ENCODE assay signal across 12 mouse cellular contexts in genomic region chr5:139027603-139028002, GRCm38 (mm10). TPM values are rescaled to one million over a fixed set of nuclear protein-coding genes. Genes with fewer than 3 reads are reported as not detected.
A peak's percentile ranks its signal among the peaks of the same experiment; 100 is the strongest.
DNase-seq lines count a peak whose midpoint lies in the region; ATAC-seq and TF ChIP-seq lines count a peak whose summit lies in the region.
"Had no signal": no experiment of that assay in that cellular context is flagged by ENCODE, and none has a peak within 500 bp of the region (broad histone marks: within the 10 kb centered on the region; RNA-seq: fewer than 3 reads in every experiment).

No protein-coding gene starts in this region.

- 34% methylated on average over 15 of the region's 15 CpGs for WGBS in lung, embryonic 14.5 days
- WGBS in hindbrain, embryonic 10.5 days = 29% methylated on average over 15 of the region's 15 CpGs
- 16% methylated on average over 15 of the region's 15 CpGs for WGBS in kidney, postnatal 0 days

- no peak for DNase-seq in lung, embryonic 14.5 days
- DNase-seq in lung, adult 18-20 months = no peak
- peak; percentile 9 for DNase-seq in hindbrain, embryonic 10.5 days (ENCODE audit: low spot score)
- peak; percentile 56 for DNase-seq in kidney, postnatal 0 days (ENCODE audit: low spot score)
- DNase-seq in retina, embryonic 14.5 days (ENCODE audit: low spot score) = peak; percentile 13
- DNase-seq in layer of hippocampus, adult 18-20 months (ENCODE audit: low spot score in 2 of 2) = no peak
- DNase-seq in heart, postnatal 14 days = no peak
- DNase-seq: right cerebral cortex, adult 18-20 months had no signal

- intact Hi-C loops in heart, postnatal 14 days (cut with DNase I) = no loop called here

- no peak overlapping the region for H3K4me3 ChIP-seq in lung, embryonic 14.5 days (ENCODE audit: low read depth, low read length)
- H3K4me3 ChIP-seq in hindbrain, embryonic 10.5 days = no peak overlapping the region
- no peak overlapping the region for H3K4me3 ChIP-seq in kidney, postnatal 0 days (replicated peaks; ENCODE audit: low read depth, low read length)
- H3K4me3 ChIP-seq: limb, embryonic 13.5 days; megakaryocyte, embryonic 14.5 days had no signal

- H3K9me3 ChIP-seq in lung, embryonic 14.5 days (ENCODE audit: low read depth, low read length) = no peaks in the 10 kb centered on the region
- no peaks in the 10 kb centered on the region for H3K9me3 ChIP-seq in hindbrain, embryonic 10.5 days
- H3K9me3 ChIP-seq in kidney, postnatal 0 days (replicated peaks; ENCODE audit: low read length) = no peaks in the 10 kb centered on the region
- H3K9me3 ChIP-seq: limb, embryonic 13.5 days; megakaryocyte, embryonic 14.5 days had no signal

- no peaks in the 10 kb centered on the region for H3K36me3 ChIP-seq in lung, embryonic 14.5 days (ENCODE audit: insufficient read depth)
- H3K36me3 ChIP-seq in hindbrain, embryonic 10.5 days = no peaks in the 10 kb centered on the region
- no peaks in the 10 kb centered on the region for H3K36me3 ChIP-seq in kidney, postnatal 0 days (ENCODE audit: insufficient read depth, low read length)
- H3K36me3 ChIP-seq: limb, embryonic 13.5 days had no signal

- no peak overlapping the region for H3K4me2 ChIP-seq in lung, embryonic 14.5 days
- H3K4me2 ChIP-seq in kidney, postnatal 0 days (ENCODE audit: low read length) = no peak overlapping the region
- H3K4me2 ChIP-seq: limb, embryonic 13.5 days had no signal

- no peaks in the 10 kb centered on the region for H3K27me3 ChIP-seq in lung, embryonic 14.5 days (ENCODE audit: insufficient read depth, low read length)
- H3K27me3 ChIP-seq in hindbrain, embryonic 10.5 days (ENCODE audit: insufficient read depth, poor library complexity, severe bottlenecking) = no peaks in the 10 kb centered on the region
- no peaks in the 10 kb centered on the region for H3K27me3 ChIP-seq in kidney, postnatal 0 days (ENCODE audit: insufficient read depth, low read length)
- H3K27me3 ChIP-seq: limb, embryonic 13.5 days had no signal

- no peaks in the 10 kb centered on the region for H3K4me1 ChIP-seq in lung, embryonic 14.5 days (ENCODE audit: insufficient read depth)
- H3K4me1 ChIP-seq in hindbrain, embryonic 10.5 days (replicated peaks) = peaks cover 17% of the 10 kb centered on the region
- H3K4me1 ChIP-seq in kidney, postnatal 0 days (replicated peaks; ENCODE audit: insufficient read depth, low read length) = peaks cover 6% of the 10 kb centered on the region; the same call in 1 of the 2 replicates

- TF ChIP-seq CTCF in lung, embryonic 14.5 days (IDR thresholded peaks at IDR 0.05; ENCODE audit: low read depth) = no peak
- TF ChIP-seq CTCF in kidney, postnatal 0 days (IDR thresholded peaks at IDR 0.05; ENCODE audit: low read depth) = no peak

- H3K27ac ChIP-seq in lung, embryonic 14.5 days (ENCODE audit: low read depth) = no peak overlapping the region; the same call in 1 of the 2 replicates
- peak overlapping the region; percentile 53 for H3K27ac ChIP-seq in hindbrain, embryonic 10.5 days
- H3K27ac ChIP-seq in kidney, postnatal 0 days = peak overlapping the region; percentile 71
- H3K27ac ChIP-seq: limb, embryonic 13.5 days had no signal

- no peak overlapping the region for H3K9ac ChIP-seq in lung, embryonic 14.5 days
- no peak overlapping the region for H3K9ac ChIP-seq in kidney, postnatal 0 days (ENCODE audit: low read depth, low read length)
- H3K9ac ChIP-seq: limb, embryonic 13.5 days had no signal

- peak; percentile 35; the same call in 1 of the 2 replicates for ATAC-seq in lung, embryonic 14.5 days (ENCODE audit: insufficient read depth)
- ATAC-seq in kidney, postnatal 0 days (replicated peaks; ENCODE audit: low FRiP score, low read depth) = peak; percentile 74
- ATAC-seq in granulocyte monocyte progenitor cell, adult 5-6 weeks (replicated peaks; ENCODE audit: poor library complexity, severe bottlenecking) = no peak
- ATAC-seq: inflammation-experienced regulatory T-cells, adult 6 months had no signal

RNA-seq across cellular contexts. Expression of gene Pdgfa, which starts 30.4 kb away (rescaled TPM):
- 40.9 and 46.0 TPM in 2 replicates for polyA plus RNA-seq in lung, embryonic 14.5 days (2014; fragmentation: Nextera tagmentation; extraction: Ambion mirVana)
- polyA plus RNA-seq in hindbrain, embryonic 10.5 days (2016; fragmentation: Nextera tagmentation; extraction: Ambion mirVana) = 10.4 and 12.8 TPM in 2 replicates
- 75.2 and 77.7 TPM in 2 replicates for polyA plus RNA-seq in kidney, postnatal 0 days (2015; fragmentation: Nextera tagmentation; extraction: Ambion mirVana)
- total RNA-seq in granulocyte monocyte progenitor cell, adult 5-6 weeks (2014; fragmentation: Nextera tagmentation) = 0.34 TPM in 1 of 2 replicates, not detected in the other
- not detected in 2 replicates for total RNA-seq in granulocyte monocyte progenitor cell, adult 5-6 weeks (2017)
- total RNA-seq in layer of hippocampus, adult 18-20 months (2021) = 10 to 100 TPM; 45.8 to 45.9 TPM
- total RNA-seq in heart, postnatal 14 days (2021) = 10 to 100 TPM; 25.6 to 27.9 TPM

Comparison
In these comparisons a context has a peak if more than half of its experiments do, and no peak if none do; other contexts are left out.
1. DNase-seq: peak in hindbrain, embryonic 10.5 days (single experiment), kidney, postnatal 0 days (single experiment) and retina, embryonic 14.5 days (single experiment); none in lung, embryonic 14.5 days (single experiment), lung, adult 18-20 months (0 of 2), layer of hippocampus, adult 18-20 months (0 of 2) and heart, postnatal 14 days (0 of 2).
2. RNA of gene Pdgfa, which starts 30.4 kb away (total RNA-seq): 45.8 to 45.9 TPM in layer of hippocampus, adult 18-20 months and 25.6 to 27.9 TPM in heart, postnatal 14 days; 0.34 TPM in granulocyte monocyte progenitor cell, adult 5-6 weeks; every median in the first group is over 10 times any median in the second.